Mouse (Mus musculus) neural tube, embryonic 14.5 days (tissue): ENCODE measurements around the gene Slc5a6. TPM values are rescaled to one million over a fixed set of nuclear protein-coding genes. Genes with fewer than 3 reads are reported as not detected.

Source experiments
- ATAC-seq: fragments of 200-750 bp; cut with Nextera tagmentation; 2 replicates; pipeline ENCODE4 v1.8.0; 2017; ENCODE audit warnings: low read depth, mild to moderate bottlenecking, moderate TSS enrichment, moderate library complexity
- H3K27ac ChIP-seq: fragments of 300-500 bp; sonication (generic); 2 replicates; pipeline ENCODE4 v1.5.1; 2014; ENCODE audit warnings: low read depth, mild to moderate bottlenecking, control low read depth, low read length, moderate library complexity, mixed read lengths
- H3K27me3 ChIP-seq: fragments of 300-500 bp; sonication (generic); 2 replicates; pipeline ENCODE4 v1.6.1; 2014; ENCODE audit warnings: low read length; ENCODE audit not compliant: control insufficient read depth, insufficient read depth
- H3K36me3 ChIP-seq: fragments of 300-500 bp; sonication (generic); 2 replicates; pipeline ENCODE4 v1.6.1; 2014; ENCODE audit warnings: low read length, mixed read lengths; ENCODE audit not compliant: control insufficient read depth, insufficient read depth
- H3K4me1 ChIP-seq: fragments of 300-500 bp; sonication (generic); 2 replicates; pipeline ENCODE4 v1.6.1; 2014; ENCODE audit warnings: low read length; ENCODE audit not compliant: control insufficient read depth, insufficient read depth
- H3K4me2 ChIP-seq: fragments of 300-500 bp; sonication (generic); 2 replicates; pipeline ENCODE4 v1.6.1; 2014; ENCODE audit warnings: mild to moderate bottlenecking, low read depth, low read length, control low read depth
- H3K4me3 ChIP-seq: fragments of 300-500 bp; sonication (generic); 2 replicates; pipeline ENCODE4 v1.5.1; 2014; ENCODE audit warnings: low read depth, low read length, control low read depth, mixed read lengths
- H3K9ac ChIP-seq: fragments of 300-500 bp; sonication (generic); replicated peaks from 2 replicates; pipeline ENCODE4 v1.6.1; 2014; ENCODE audit warnings: low read depth, mild to moderate bottlenecking, control low read depth, low read length, mixed read lengths
- H3K9me3 ChIP-seq: fragments of 300-500 bp; sonication (generic); 2 replicates; pipeline ENCODE4 v1.6.1; 2016; ENCODE audit warnings: low read length; ENCODE audit not compliant: control insufficient read depth
- WGBS: fragments of 180-500 bp; shearing (Covaris S2); extraction: QIAGEN DNeasy Blood & Tissue Kit; methylation state at CpG from one replicate; pipeline ENCODE4 v1.1.7; 2014; 5-methylcytosine and 5-hydroxymethylcytosine counted together
- polyA plus RNA-seq: library from polyadenylated mRNA; unstranded; fragments of >200 nt; fragmentation: Nextera tagmentation; extraction: Ambion mirVana; gene quantifications from 2 replicates; pipeline ENCODE4 v1.2.1, GENCODE M21; 2014

Slc5a6 gene
- polyA plus RNA-seq, 1 experiment from 2014 or later: 15.1 TPM

GRCm38 (mm10) chr5:31086606-31087005, 37.9 kb upstream of the Slc5a6 start:
- Histone ChIP-seq H3K27ac (no peak overlapping the region), H3K4me1 (no peaks in the 10 kb centered on the region), H3K9ac (no peak overlapping the region), H3K4me2 (no peak overlapping the region), H3K36me3 (no peaks in the 10 kb centered on the region), H3K27me3 (peaks cover 11% of the 10 kb centered on the region), H3K9me3 (no peaks in the 10 kb centered on the region), H3K4me3 (no peak overlapping the region)
- WGBS: 30% methylated on average over 7 of the region's 7 CpGs
- no peak for ATAC-seq

GRCm38 (mm10) chr5:31083949-31084348, 35.2 kb upstream of the Slc5a6 start:
- H3K4me2 ChIP-seq: no peak overlapping the region
- H3K27me3 ChIP-seq: no peaks in the 10 kb centered on the region
- H3K4me1 ChIP-seq: no peaks in the 10 kb centered on the region
- no peak overlapping the region for H3K9ac ChIP-seq
- H3K27ac ChIP-seq: no peak overlapping the region
- no peaks in the 10 kb centered on the region for H3K9me3 ChIP-seq
- no peak overlapping the region for H3K4me3 ChIP-seq
- no peaks in the 10 kb centered on the region for H3K36me3 ChIP-seq
- peak; percentile 63 for ATAC-seq
- 5% methylated on average over 8 of the region's 8 CpGs for WGBS

- H3K27ac ChIP-seq: peak overlapping the region; percentile 44; the same call in 1 of the 2 replicates
- H3K9me3 ChIP-seq: no peaks in the 10 kb centered on the region
- H3K36me3 ChIP-seq: peaks cover 4% of the 10 kb centered on the region; the same call in 1 of the 2 replicates
- H3K9ac ChIP-seq: no peak overlapping the region
- no peak overlapping the region for H3K4me3 ChIP-seq
- 38% methylated on average over 12 of the region's 12 CpGs for WGBS
- no peaks in the 10 kb centered on the region for H3K27me3 ChIP-seq
- no peak overlapping the region for H3K4me2 ChIP-seq
- ATAC-seq: peak; percentile 15
- H3K4me1 ChIP-seq: no peaks in the 10 kb centered on the region
These were observed 34.4 kb upstream of the Slc5a6 start for GRCm38 (mm10) chr5:31082935-31083625.

- H3K4me3 ChIP-seq: no peak overlapping the region
- no peak overlapping the region for H3K4me2 ChIP-seq
- no peak overlapping the region for H3K9ac ChIP-seq
- H3K27ac ChIP-seq: no peak overlapping the region
- WGBS: 18% methylated on average over 5 of the region's 5 CpGs
- ATAC-seq: peak; percentile 22; the same call in 1 of the 2 replicates
- H3K4me1 ChIP-seq: no peaks in the 10 kb centered on the region
- H3K27me3 ChIP-seq: no peaks in the 10 kb centered on the region
- H3K36me3 ChIP-seq: peaks cover 11% of the 10 kb centered on the region
- no peaks in the 10 kb centered on the region for H3K9me3 ChIP-seq
These were observed 33.6 kb upstream of the Slc5a6 start for GRCm38 (mm10) chr5:31082355-31082754.

- no peak overlapping the region for H3K4me3 ChIP-seq
- H3K27ac ChIP-seq: no peak overlapping the region
- no peaks in the 10 kb centered on the region for H3K27me3 ChIP-seq
- 85% methylated on average over 3 of the region's 3 CpGs for WGBS
- H3K4me2 ChIP-seq: no peak overlapping the region
- no peak for ATAC-seq
- peaks cover 18% of the 10 kb centered on the region for H3K36me3 ChIP-seq
- no peaks in the 10 kb centered on the region for H3K4me1 ChIP-seq
- no peaks in the 10 kb centered on the region for H3K9me3 ChIP-seq
- no peak overlapping the region for H3K9ac ChIP-seq
These were observed 32.7 kb upstream of the Slc5a6 start for GRCm38 (mm10) chr5:31081386-31081785.

- H3K36me3 ChIP-seq: peaks cover 24% of the 10 kb centered on the region
- 70% methylated on average over 3 of the region's 3 CpGs for WGBS
- H3K4me2 ChIP-seq: no peak overlapping the region
- no peaks in the 10 kb centered on the region for H3K4me1 ChIP-seq
- no peak overlapping the region for H3K4me3 ChIP-seq
- no peak overlapping the region for H3K9ac ChIP-seq
- no peaks in the 10 kb centered on the region for H3K27me3 ChIP-seq
- no peak for ATAC-seq
- H3K27ac ChIP-seq: no peak overlapping the region
- no peaks in the 10 kb centered on the region for H3K9me3 ChIP-seq
These were observed 32.1 kb upstream of the Slc5a6 start for GRCm38 (mm10) chr5:31080795-31081164.

GRCm38 (mm10) chr5:31080059-31080794, 31.5 kb upstream of the Slc5a6 start:
- no peak for ATAC-seq
- Histone ChIP-seq H3K9ac (no peak overlapping the region), H3K9me3 (no peaks in the 10 kb centered on the region), H3K27me3 (no peaks in the 10 kb centered on the region), H3K4me1 (no peaks in the 10 kb centered on the region), H3K4me3 (no peak overlapping the region), H3K4me2 (no peak overlapping the region), H3K36me3 (peaks cover 29% of the 10 kb centered on the region), H3K27ac (no peak overlapping the region)
- 85% methylated on average over 13 of the region's 13 CpGs for WGBS

- WGBS: 90% methylated on average over 13 of the region's 13 CpGs
- Histone ChIP-seq H3K9me3 (no peaks in the 10 kb centered on the region), H3K9ac (no peak overlapping the region), H3K27ac (no peak overlapping the region), H3K27me3 (no peaks in the 10 kb centered on the region), H3K4me3 (no peak overlapping the region), H3K4me2 (no peak overlapping the region), H3K4me1 (no peaks in the 10 kb centered on the region), H3K36me3 (peaks cover 60% of the 10 kb centered on the region)
- ATAC-seq: no peak
These were observed 27.6 kb upstream of the Slc5a6 start for GRCm38 (mm10) chr5:31076346-31076745.

- no peak overlapping the region for H3K9ac ChIP-seq
- 93% methylated on average over 12 of the region's 12 CpGs for whole genome bisulfite sequencing
- H3K27ac ChIP-seq: no peak overlapping the region
- no peak overlapping the region for H3K4me2 ChIP-seq
- H3K27me3 ChIP-seq: no peaks in the 10 kb centered on the region
- no peaks in the 10 kb centered on the region for H3K4me1 ChIP-seq
- no peak overlapping the region for H3K4me3 ChIP-seq
- H3K36me3 ChIP-seq: peaks cover 71% of the 10 kb centered on the region
- no peak for ATAC-seq
- no peaks in the 10 kb centered on the region for H3K9me3 ChIP-seq
These were observed 24.5 kb upstream of the Slc5a6 start for GRCm38 (mm10) chr5:31073176-31073575.
